Mouse (Mus musculus): ENCODE data around the gene Omt2b. TPM values are rescaled to one million over a fixed set of nuclear protein-coding genes. Genes with fewer than 3 reads are reported as not detected.

Omt2b gene
- not detected in 2 replicates for polyA plus RNA-seq (2012; rRNA removed)

DNA sequence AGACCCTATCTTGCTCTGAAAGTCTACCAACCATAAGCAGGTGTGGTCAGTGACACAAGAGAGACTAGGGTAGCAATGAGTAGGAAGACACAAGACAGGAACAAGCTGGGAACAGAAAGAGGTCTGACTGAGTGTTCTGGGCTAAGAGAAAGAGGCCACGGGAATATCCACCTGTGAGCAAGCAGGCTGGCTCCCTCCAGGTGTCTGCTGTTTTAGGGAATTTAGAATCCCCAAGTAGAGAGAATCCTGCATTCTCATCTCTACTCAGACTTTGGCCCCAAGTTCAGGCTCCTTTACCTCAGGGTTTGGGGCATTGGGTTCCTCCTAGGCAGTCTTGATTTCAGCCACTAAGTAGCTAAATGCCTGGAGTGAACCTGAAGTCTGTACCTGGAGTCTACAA, at the start of gene Omt2b:
Gene Omt2b (plus strand): TSS at position 301 of the 400 bp plus-strand sequence.

GRCm38 (mm10) chr9:78289723-78290122, 37.7 kb upstream of the Omt2b start, which contains the start of gene Gm10639:
TSS of gene Gm10639 (plus strand) at chr9:78289923.

DNA sequence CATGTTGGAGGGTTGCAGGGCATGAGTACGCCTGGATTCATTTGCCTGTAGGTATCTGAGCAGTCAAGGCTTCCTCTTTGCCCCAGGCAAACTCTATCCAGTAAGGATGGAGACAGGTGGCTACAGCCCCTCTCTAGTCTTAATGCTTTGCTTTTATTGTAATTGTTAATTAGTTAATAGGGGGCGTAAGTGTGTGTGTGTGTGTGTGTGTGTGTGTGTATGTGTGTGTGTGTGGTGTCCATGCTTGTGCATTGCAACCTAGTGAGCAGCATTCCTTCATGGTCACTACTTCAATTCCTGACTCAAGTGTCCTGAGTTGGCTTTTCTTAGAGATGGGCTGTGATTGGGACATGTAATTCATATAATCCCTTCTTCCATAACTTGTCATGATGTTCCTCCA, 12.7 kb upstream of the Omt2b start, which contains the start of gene Omt2a:
Gene Omt2a (minus strand): TSS at position 101 of the 400 bp plus-strand sequence.

GRCm38 (mm10) chr9:78355611-78356010, 28.2 kb downstream of the Omt2b start, which contains the start of gene Gsta2:
TSS of gene Gsta2 (minus strand) at chr9:78355788.

GRCm38 (mm10) chr9:78367959-78368358, 40.6 kb downstream of the Omt2b start, which contains the start of gene Dppa5a:
TSS of gene Dppa5a (minus strand) at chr9:78368177.

GRCm38 (mm10) chr9:78378113-78378785, 50.9 kb downstream of the Omt2b start, which contains the start of gene Ooep:
TSS of gene Ooep (minus strand) at chr9:78378725.

Other genes with a start within 250 kb of the Omt2b start
- 64.4 and 67.6 TPM in 2 replicates for gene Fbxo9, start 218.5 kb upstream of the Omt2b start, polyA plus RNA-seq (2012; rRNA removed)
- 35.5 and 37.3 TPM in 2 replicates for gene Ick, start 218.4 kb upstream of the Omt2b start, polyA plus RNA-seq (2012; rRNA removed)
- 19.0 and 26.6 TPM in 2 replicates for gene Gsta4, start 144.8 kb upstream of the Omt2b start, polyA plus RNA-seq (2012; rRNA removed)
- gene Gsta1, start 96.9 kb upstream of the Omt2b start, polyA plus RNA-seq (2012; rRNA removed), result 0.15 TPM in 1 of 2 replicates, not detected in the other
- gene Gm3776, start 70.5 kb upstream of the Omt2b start, polyA plus RNA-seq (2012; rRNA removed), result not detected in 2 replicates
- gene Gm10639, start 37.7 kb upstream of the Omt2b start, polyA plus RNA-seq (2012; rRNA removed), result not detected in 2 replicates
- not detected in 2 replicates for gene Omt2a, start 12.8 kb upstream of the Omt2b start, polyA plus RNA-seq (2012; rRNA removed)
- 0.45 TPM in 1 of 2 replicates, not detected in the other for gene Gsta2, start 28.2 kb downstream of the Omt2b start, polyA plus RNA-seq (2012; rRNA removed)
- 2.7 and 3.9 TPM in 2 replicates for gene Dppa5a, start 40.6 kb downstream of the Omt2b start, polyA plus RNA-seq (2012; rRNA removed)
- gene Ooep, start 51.1 kb downstream of the Omt2b start, polyA plus RNA-seq (2012; rRNA removed), result 4.0 and 4.2 TPM in 2 replicates
- gene Ddx43, start 68.2 kb downstream of the Omt2b start, polyA plus RNA-seq (2012; rRNA removed), result 0.45 and 0.70 TPM in 2 replicates
- 1.0 and 1.4 TPM in 2 replicates for gene Cgas, start 115.6 kb downstream of the Omt2b start, polyA plus RNA-seq (2012; rRNA removed)
- gene Mto1, start 120.6 kb downstream of the Omt2b start, polyA plus RNA-seq (2012; rRNA removed), result 22.5 and 24.9 TPM in 2 replicates
- gene Gm17324, start 121.2 kb downstream of the Omt2b start, polyA plus RNA-seq (2012; rRNA removed), result 0.36 and 0.55 TPM in 2 replicates
- 7,481 and 7,611 TPM in 2 replicates for gene Eef1a1, start 161.6 kb downstream of the Omt2b start, polyA plus RNA-seq (2012; rRNA removed)